Mouse (Mus musculus) liver, embryonic 13.5 days (tissue): ENCODE data around the gene St3gal4. TPM values are rescaled to one million over a fixed set of nuclear protein-coding genes. Genes with fewer than 3 reads are reported as not detected.

Experiments used
- ATAC-seq: fragments of 200-750 bp; cut with Nextera tagmentation; 2 replicates; pipeline ENCODE4 v1.8.0; 2017; ENCODE audit warnings: low read depth, mild to moderate bottlenecking, moderate number of reproducible peaks, moderate library complexity
- DNase-seq: peaks from one replicate; pipeline ENCODE4 v3.0.0; 2022
- H3K27ac ChIP-seq: fragments of 300-500 bp; sonication (generic); 2 replicates; pipeline ENCODE4 v1.5.1; 2015; ENCODE audit warnings: moderate library complexity, mild to moderate bottlenecking, inconsistent platforms
- H3K27me3 ChIP-seq: fragments of 300-500 bp; sonication (generic); 2 replicates; pipeline ENCODE4 v1.6.1; 2015; ENCODE audit warnings: mild to moderate bottlenecking, inconsistent platforms
- H3K36me3 ChIP-seq: fragments of 300-500 bp; sonication (generic); 2 replicates; pipeline ENCODE4 v1.6.1; 2015; ENCODE audit warnings: mild to moderate bottlenecking, inconsistent platforms
- H3K4me1 ChIP-seq: fragments of 300-500 bp; sonication (generic); replicated peaks from 2 replicates; pipeline ENCODE4 v1.6.1; 2015; ENCODE audit warnings: inconsistent platforms
- H3K4me2 ChIP-seq: fragments of 300-500 bp; sonication (generic); 2 replicates; pipeline ENCODE4 v1.6.1; 2015; ENCODE audit warnings: inconsistent platforms, mild to moderate bottlenecking, moderate library complexity
- H3K4me3 ChIP-seq: fragments of 300-500 bp; sonication (generic); replicated peaks from 2 replicates; pipeline ENCODE4 v1.5.1; 2015; ENCODE audit warnings: mild to moderate bottlenecking, inconsistent platforms
- H3K9ac ChIP-seq: fragments of 300-500 bp; sonication (generic); 2 replicates; pipeline ENCODE4 v1.6.1; 2015; ENCODE audit warnings: mild to moderate bottlenecking, inconsistent platforms
- H3K9me3 ChIP-seq: fragments of 300-500 bp; sonication (generic); replicated peaks from 2 replicates; pipeline ENCODE4 v1.6.1; 2016; ENCODE audit warnings: inconsistent platforms
- WGBS: fragments of 180-500 bp; shearing (Covaris S2); methylation state at CpG from one replicate; pipeline ENCODE4 v1.1.7; 2015; ENCODE audit not compliant: insufficient replicate concordance; 5-methylcytosine and 5-hydroxymethylcytosine counted together
- polyA plus RNA-seq: library from polyadenylated mRNA; unstranded; fragments of >200 nt; fragmentation: Nextera tagmentation; extraction: Ambion mirVana; gene quantifications from 2 replicates; pipeline ENCODE4 v1.2.1, GENCODE M21; 2015

The St3gal4 gene
- polyA plus RNA-seq, 1 experiment from 2014 or later, result 24.1 TPM

DNA sequence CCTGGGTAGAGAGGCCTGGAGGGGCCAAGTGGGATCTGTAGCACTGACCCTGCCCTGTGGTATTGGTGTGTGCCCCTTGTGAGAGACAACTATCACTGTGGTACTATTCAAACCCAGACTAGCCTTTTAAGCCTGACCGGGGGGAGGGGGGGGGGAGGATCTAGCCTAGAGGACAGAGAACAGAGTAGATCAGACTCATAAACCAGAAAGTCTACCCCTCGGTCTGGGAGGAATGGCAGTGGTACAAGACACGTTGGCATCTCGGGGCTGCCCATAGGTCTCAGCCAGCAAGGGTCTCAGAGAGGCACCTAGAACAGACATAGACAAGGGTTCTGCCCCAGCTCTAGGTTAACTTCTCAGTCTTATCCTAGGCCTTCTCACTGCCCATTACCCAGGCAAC, 3.3 kb downstream of the St3gal4 start:
- H3K9me3 ChIP-seq, result no peaks in the 10 kb centered on the region
- H3K9ac ChIP-seq, result peak overlapping the region; percentile 88
- no peak for ATAC-seq
- 9% methylated on average over 4 of the region's 4 CpGs for WGBS
- no peak for DNase-seq
- H3K27ac ChIP-seq, result peak overlapping the region; percentile 96
- no peaks in the 10 kb centered on the region for H3K27me3 ChIP-seq
- peak overlapping the region; percentile 95 for H3K4me2 ChIP-seq
- H3K4me3 ChIP-seq, result peak overlapping the region; percentile 72
- peaks cover 91% of the 10 kb centered on the region for H3K4me1 ChIP-seq
- peaks cover 52% of the 10 kb centered on the region for H3K36me3 ChIP-seq

DNA sequence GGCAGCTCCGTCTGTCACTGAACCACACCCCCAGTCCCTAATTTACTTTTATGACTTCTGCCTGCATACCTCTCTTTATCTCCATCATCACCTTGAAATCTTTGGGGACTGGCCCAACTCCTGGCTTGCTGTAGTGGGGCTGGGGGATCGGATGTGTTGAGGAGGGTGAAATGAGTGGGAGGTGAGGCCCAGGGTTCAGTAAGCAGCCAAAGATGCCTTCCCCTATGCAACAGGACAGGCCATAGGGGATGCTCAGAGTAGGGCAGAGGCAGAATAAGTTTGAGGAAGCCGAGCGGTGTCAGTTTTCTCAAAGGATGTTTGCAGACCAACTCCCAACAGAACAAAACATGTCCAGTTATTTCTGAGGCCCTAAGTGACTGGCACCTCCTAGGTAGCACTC, 3.8 kb downstream of the St3gal4 start:
- Histone ChIP-seq H3K36me3 (peaks cover 47% of the 10 kb centered on the region), H3K27ac (peak overlapping the region; percentile 96), H3K4me1 (peaks cover 91% of the 10 kb centered on the region), H3K4me2 (peak overlapping the region; percentile 95), H3K4me3 (peak overlapping the region; percentile 72), H3K9me3 (no peaks in the 10 kb centered on the region), H3K27me3 (no peaks in the 10 kb centered on the region), H3K9ac (peak overlapping the region; percentile 88)
- 41% methylated on average over 3 of the region's 4 CpGs for WGBS
- ATAC-seq (no peak), DNase-seq (no peak)

DNA sequence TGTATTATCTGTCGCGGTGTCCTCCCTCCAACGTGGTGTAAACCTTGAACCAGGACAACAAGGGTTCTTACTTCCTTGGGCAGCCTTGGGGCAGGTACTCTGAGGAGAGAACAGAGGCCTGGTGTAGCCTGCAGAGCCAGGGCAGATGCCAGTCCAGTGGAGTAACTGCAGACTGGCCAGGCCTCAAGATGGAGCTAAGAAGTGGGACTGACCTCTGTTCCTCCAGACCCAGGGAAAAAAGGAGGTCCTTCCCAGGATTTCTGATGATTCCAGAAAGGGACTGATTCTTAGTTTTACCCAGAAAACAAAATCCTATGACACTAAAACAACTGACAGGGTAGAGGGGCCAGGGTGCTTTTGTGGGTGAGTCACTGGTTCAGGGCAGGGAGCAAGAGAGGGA, 4.8 kb downstream of the St3gal4 start:
- no peaks in the 10 kb centered on the region for H3K27me3 ChIP-seq
- H3K4me1 ChIP-seq, result peaks cover 91% of the 10 kb centered on the region
- H3K4me3 ChIP-seq, result peak overlapping the region; percentile 72
- no peaks in the 10 kb centered on the region for H3K9me3 ChIP-seq
- peaks cover 43% of the 10 kb centered on the region for H3K36me3 ChIP-seq
- WGBS, result 69% methylated on average over 3 of the region's 3 CpGs
- H3K9ac ChIP-seq, result peak overlapping the region; percentile 88
- peak overlapping the region; percentile 95 for H3K4me2 ChIP-seq
- ATAC-seq (no peak), DNase-seq (no peak)
- H3K27ac ChIP-seq, result peak overlapping the region; percentile 66

DNA sequence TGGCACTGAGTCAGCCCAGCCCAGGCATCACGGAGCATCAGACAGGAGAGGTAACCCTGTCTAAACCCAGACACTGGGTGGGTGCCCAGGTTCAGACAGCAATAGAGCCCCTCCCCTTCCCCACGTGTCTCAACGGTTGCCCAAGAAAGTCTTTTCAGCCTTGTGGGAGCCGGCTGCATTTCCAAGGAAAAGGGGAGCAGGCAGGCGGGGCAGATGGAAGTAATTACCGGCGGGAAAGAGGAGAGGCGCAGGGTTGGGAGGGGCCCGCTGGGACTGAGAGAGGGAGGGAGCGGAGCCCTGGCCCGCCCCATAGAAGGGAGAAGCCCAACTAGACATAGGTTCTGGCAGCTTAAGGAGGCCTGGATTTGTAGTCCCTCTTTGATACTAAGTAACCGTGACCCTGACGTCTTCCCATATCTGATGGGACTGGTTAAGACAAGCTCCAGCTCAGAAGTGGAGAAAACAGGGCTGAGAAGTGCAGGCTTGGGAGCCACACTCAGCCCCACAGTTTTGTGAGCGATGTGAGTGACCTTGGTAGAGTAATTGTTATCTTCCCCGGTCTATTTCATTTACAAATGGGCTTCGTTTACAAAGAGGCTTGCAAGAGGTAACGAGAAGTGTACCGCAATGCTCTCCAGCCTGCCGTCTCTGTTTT, 7.0 kb downstream of the St3gal4 start:
- ATAC-seq (no peak), DNase-seq (no peak)
- 66% methylated on average over 19 of the region's 19 CpGs for WGBS
- Histone ChIP-seq H3K36me3 (peaks cover 42% of the 10 kb centered on the region), H3K9me3 (no peaks in the 10 kb centered on the region), H3K4me3 (0 out of 2 replicates have a peak overlapping the region, but pooled peaks have one; percentile 2), H3K27ac (peak overlapping the region; percentile 83), H3K4me1 (peaks cover 91% of the 10 kb centered on the region), H3K4me2 (peak overlapping the region; percentile 45; the same call in 1 of the 2 replicates), H3K27me3 (no peaks in the 10 kb centered on the region), H3K9ac (peak overlapping the region; percentile 41; the same call in 1 of the 2 replicates)

DNA sequence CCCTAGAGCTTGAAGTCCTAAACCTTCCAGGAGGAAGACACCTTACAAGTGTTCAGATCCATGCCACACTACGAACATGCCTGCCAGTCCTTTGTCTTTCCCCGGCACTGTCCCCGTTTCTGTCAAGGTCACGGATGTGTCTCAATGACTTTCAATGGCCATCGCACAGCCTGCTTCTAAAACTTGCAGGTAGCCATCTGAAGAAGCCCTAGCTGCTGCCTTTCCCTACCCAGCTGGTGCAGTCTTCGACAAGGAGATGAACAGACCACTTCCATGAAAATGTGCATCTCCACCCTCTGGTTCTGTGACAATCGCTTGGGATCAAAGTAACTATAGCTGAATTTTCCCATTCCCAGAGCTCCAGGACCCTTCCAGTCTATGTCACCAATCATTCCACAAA, 7.6 kb downstream of the St3gal4 start:
- ATAC-seq, result no peak
- WGBS, result 84% methylated on average over 7 of the region's 7 CpGs
- Histone ChIP-seq H3K4me1 (peaks cover 94% of the 10 kb centered on the region), H3K36me3 (peaks cover 42% of the 10 kb centered on the region), H3K4me3 (no peak overlapping the region), H3K9me3 (no peaks in the 10 kb centered on the region), H3K9ac (peak overlapping the region; percentile 41), H3K27ac (peak overlapping the region; percentile 83), H3K27me3 (no peaks in the 10 kb centered on the region), H3K4me2 (peak overlapping the region; percentile 45)
- DNase-seq, result no peak

DNA sequence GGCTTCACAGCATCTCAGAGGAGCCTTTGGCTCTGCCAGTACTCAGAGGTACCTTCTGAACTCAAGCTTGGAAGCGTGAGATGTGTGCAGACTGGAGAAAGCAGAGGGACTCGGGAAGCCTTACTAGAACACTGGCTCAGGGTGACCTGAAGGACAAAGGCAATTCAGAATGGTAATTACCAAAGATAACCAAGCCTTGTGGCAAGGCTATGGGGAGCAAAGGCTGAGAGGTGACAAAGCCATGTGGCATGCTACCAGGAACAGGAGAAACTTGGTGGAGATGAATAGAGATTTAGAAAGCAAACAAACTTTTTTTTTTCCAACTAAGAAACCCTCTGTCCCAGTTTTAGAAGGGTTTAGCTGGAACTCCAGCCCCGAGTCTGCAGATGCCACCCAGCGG, 8.5 kb downstream of the St3gal4 start:
- ATAC-seq, result no peak
- Histone ChIP-seq H3K27me3 (no peaks in the 10 kb centered on the region), H3K9ac (peak overlapping the region; percentile 41), H3K27ac (peak overlapping the region; percentile 83), H3K36me3 (peaks cover 42% of the 10 kb centered on the region), H3K9me3 (no peaks in the 10 kb centered on the region), H3K4me2 (peak overlapping the region; percentile 45), H3K4me1 (peaks cover 97% of the 10 kb centered on the region), H3K4me3 (no peak overlapping the region)
- WGBS, result 78% methylated on average over 4 of the region's 4 CpGs
- no peak for DNase-seq

DNA sequence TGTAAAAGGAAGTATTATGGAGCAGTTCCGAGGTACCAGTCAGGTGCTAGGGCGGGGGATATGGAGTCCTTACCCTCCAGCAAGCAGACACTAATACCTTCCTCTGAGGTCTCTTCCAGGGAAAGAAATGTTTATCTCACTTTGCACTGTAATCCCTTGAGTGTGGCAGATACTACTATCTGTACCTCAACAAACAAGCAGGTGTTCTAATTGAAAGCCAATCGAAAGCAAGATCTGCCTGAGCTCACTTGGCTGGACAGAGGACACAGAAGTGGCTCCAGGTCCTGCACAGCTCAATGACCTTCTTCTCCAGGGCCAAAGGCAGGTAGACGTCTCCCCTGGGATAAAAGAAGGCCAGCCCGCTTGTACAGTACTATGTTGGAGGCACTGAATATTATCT, 9.0 kb downstream of the St3gal4 start:
- DNase-seq (no peak), ATAC-seq (peak; percentile 30)
- Histone ChIP-seq H3K27me3 (no peaks in the 10 kb centered on the region), H3K4me1 (peaks cover 97% of the 10 kb centered on the region), H3K27ac (peak overlapping the region; percentile 83), H3K4me3 (no peak overlapping the region), H3K9me3 (no peaks in the 10 kb centered on the region), H3K36me3 (peaks cover 42% of the 10 kb centered on the region), H3K4me2 (peak overlapping the region; percentile 45), H3K9ac (peak overlapping the region; percentile 41)
- 44% methylated on average over 5 of the region's 5 CpGs for WGBS

DNA sequence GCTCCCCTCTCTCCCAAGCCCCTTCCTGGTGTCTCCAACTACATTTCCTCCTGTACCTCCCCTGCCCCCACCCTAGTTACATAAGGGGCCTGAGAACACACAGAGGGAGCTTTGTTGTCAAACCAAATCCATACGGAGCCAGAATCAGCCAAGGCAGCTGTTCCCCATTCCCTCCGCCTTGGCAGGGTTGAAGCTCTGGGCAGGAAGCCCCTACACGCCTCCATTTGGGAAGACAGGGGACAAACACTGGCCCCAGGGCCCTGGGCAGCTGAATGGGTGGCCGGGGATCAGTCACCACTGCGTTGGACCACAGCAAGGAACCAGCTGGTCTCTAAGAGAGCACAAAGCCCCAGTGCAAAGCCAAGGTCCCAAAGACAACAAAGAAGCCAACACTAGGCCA, 10.2 kb downstream of the St3gal4 start:
- no peak overlapping the region for H3K4me3 ChIP-seq
- H3K4me2 ChIP-seq, result peak overlapping the region; percentile 45
- H3K36me3 ChIP-seq, result peaks cover 42% of the 10 kb centered on the region
- DNase-seq, result no peak
- WGBS, result 61% methylated on average over 5 of the region's 5 CpGs
- H3K9ac ChIP-seq, result peak overlapping the region; percentile 53
- peaks cover 97% of the 10 kb centered on the region for H3K4me1 ChIP-seq
- H3K27ac ChIP-seq, result peak overlapping the region; percentile 83
- no peak for ATAC-seq
- no peaks in the 10 kb centered on the region for H3K27me3 ChIP-seq
- no peaks in the 10 kb centered on the region for H3K9me3 ChIP-seq

DNA sequence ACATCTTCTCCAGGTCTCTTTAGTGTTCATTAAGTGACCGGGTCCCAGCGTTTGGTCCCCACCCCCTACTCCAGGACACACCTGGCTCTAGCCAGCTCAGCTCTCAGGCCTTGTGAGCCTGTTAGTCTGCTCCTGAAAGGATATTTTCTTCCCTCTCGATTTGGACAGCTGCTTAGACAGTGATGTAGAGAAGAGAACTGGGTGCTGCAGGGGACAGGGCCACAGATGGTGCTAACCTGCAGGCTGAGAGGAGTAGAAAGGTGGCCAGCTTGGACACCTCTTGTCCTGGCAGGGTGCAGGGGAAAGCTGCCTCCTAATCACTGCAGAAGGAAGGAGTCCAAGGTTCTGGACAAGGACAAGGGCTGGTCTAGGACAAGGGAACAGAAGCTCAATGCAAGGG, 11.0 kb downstream of the St3gal4 start:
- Histone ChIP-seq H3K27ac (peak overlapping the region; percentile 83), H3K27me3 (no peaks in the 10 kb centered on the region), H3K4me2 (no peak overlapping the region), H3K4me1 (peaks cover 96% of the 10 kb centered on the region), H3K36me3 (peaks cover 40% of the 10 kb centered on the region), H3K9me3 (no peaks in the 10 kb centered on the region), H3K4me3 (no peak overlapping the region), H3K9ac (peak overlapping the region; percentile 53; the same call in 1 of the 2 replicates)
- no peak for DNase-seq
- 72% methylated on average over 3 of the region's 3 CpGs for WGBS
- no peak for ATAC-seq

DNA sequence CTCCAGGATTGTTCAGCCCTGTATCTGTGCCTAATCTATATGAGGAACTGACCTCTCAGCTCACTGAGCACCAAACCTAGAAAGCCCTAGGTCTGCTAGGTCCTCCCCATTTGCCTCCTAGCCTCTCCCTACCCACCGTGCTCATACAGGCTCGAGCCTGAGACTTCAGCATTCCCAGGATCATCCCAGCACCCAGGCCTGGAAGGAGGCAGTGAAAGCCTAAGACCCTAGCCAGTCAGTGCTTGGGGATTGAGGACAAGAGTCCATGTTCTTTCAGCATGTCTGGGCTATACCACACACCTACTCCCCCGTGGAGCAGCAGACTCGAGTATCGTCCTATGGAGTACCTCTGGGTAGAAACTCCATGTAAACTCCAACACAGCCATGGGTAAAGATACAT, 11.7 kb downstream of the St3gal4 start:
- Histone ChIP-seq H3K4me1 (peaks cover 96% of the 10 kb centered on the region), H3K27me3 (no peaks in the 10 kb centered on the region), H3K4me3 (no peak overlapping the region), H3K9ac (peak overlapping the region; percentile 53), H3K4me2 (no peak overlapping the region), H3K9me3 (no peaks in the 10 kb centered on the region), H3K27ac (peak overlapping the region; percentile 83), H3K36me3 (peaks cover 43% of the 10 kb centered on the region)
- 83% methylated on average over 5 of the region's 5 CpGs for WGBS
- ATAC-seq, result no peak
- no peak for DNase-seq

DNA sequence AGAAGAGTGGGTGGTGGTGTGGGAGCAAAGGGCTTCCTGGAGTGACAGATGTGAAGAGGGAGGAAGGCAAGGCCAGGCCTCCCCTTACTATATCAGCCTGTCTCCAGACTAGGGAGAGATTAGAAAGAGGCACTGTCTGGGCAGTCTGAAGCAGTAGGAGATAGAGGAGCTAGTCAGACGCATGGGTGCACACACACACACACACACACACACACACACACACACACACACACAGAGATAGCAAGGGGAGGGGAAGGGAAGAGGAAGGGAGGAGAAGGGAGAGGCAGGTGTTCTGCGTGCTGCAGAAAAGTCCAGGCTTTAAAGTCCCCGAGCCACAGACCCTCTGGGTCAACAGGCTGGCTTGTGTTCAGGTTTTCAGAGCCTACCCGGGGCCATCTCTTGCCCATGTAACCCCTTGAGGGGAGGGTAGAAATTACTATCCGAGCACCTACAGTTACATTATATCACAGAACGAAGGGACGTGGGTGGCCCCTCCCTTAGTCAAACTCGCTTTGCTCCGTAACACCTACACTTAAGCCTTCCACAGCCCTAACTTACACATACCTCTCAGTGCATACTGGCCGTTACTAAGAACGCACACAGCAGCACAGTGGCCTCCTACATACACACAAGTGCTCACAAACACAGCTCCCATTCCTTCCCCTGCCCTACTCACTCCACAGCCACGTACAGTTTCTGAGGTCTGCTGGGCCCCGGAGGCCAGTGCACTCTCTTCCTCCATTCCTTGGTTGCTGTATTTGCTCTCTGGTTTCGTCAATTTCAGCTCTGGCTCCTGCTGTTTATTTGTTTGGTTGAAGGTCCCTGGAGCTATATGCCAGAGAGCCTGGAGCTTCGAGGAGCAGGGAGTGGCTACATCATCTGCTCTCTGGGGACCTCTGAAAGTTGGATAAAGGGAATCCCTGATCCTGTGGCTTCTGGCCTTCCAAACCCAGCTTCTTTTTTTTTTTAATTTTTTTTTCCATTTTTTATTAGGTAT, 12.9 kb downstream of the St3gal4 start:
- DNase-seq (peak; percentile 70), ATAC-seq (peak; percentile 96)
- H3K36me3 ChIP-seq, result peaks cover 33% of the 10 kb centered on the region
- peak overlapping the region; percentile 67 for H3K4me2 ChIP-seq
- WGBS, result 30% methylated on average over 15 of the region's 15 CpGs
- peaks cover 92% of the 10 kb centered on the region for H3K4me1 ChIP-seq
- H3K4me3 ChIP-seq, result peak overlapping the region; percentile 25
- H3K27ac ChIP-seq, result peak overlapping the region; percentile 89
- H3K27me3 ChIP-seq, result no peaks in the 10 kb centered on the region
- H3K9me3 ChIP-seq, result no peaks in the 10 kb centered on the region
- peak overlapping the region; percentile 66 for H3K9ac ChIP-seq
